Mouse (Mus musculus): ENCODE data around the gene Hoxa9. TPM values are rescaled to one million over a fixed set of nuclear protein-coding genes. Genes with fewer than 3 reads are reported as not detected.

Hoxa9 gene
- polyA plus RNA-seq, 1 experiment from 2014 or later: 57.3 TPM

GRCm38 (mm10) chr6:52253511-52254500, 22.9 kb upstream of the Hoxa9 start:
- peaks cover 44% of the 10 kb centered on the region for H3K27me3 ChIP-seq (ENCODE audit: insufficient read depth, low read length)
- H3K4me3 ChIP-seq (replicated peaks; ENCODE audit: low read depth, low read length): peak overlapping the region; percentile 20
- H3K4me1 ChIP-seq (replicated peaks; ENCODE audit: insufficient read depth, low read length): peaks cover 14% of the 10 kb centered on the region
- H3K36me3 ChIP-seq (ENCODE audit: insufficient read depth, low read length): no peaks in the 10 kb centered on the region
- no peaks in the 10 kb centered on the region for H3K9me3 ChIP-seq (replicated peaks; ENCODE audit: low read length)
- ATAC-seq (replicated peaks; ENCODE audit: low FRiP score, low read depth) (no peak), DNase-seq (ENCODE audit: low spot score) (peak; percentile 44)
- H3K4me2 ChIP-seq (ENCODE audit: low read length): peak overlapping the region; percentile 43
- H3K27ac ChIP-seq: no peak overlapping the region
- no peak for TF ChIP-seq CTCF (IDR thresholded peaks at IDR 0.05; ENCODE audit: low read depth)
- H3K9ac ChIP-seq (ENCODE audit: low read depth, low read length): no peak overlapping the region
- 6% methylated on average over 59 of the region's 59 CpGs for WGBS

- no peak for TF ChIP-seq CTCF (IDR thresholded peaks at IDR 0.05; ENCODE audit: low read depth)
- peak overlapping the region; percentile 20 for H3K4me3 ChIP-seq (replicated peaks; ENCODE audit: low read depth, low read length)
- no peak overlapping the region for H3K27ac ChIP-seq
- peaks cover 36% of the 10 kb centered on the region for H3K27me3 ChIP-seq (ENCODE audit: insufficient read depth, low read length)
- ATAC-seq (replicated peaks; ENCODE audit: low FRiP score, low read depth): 0 out of 2 replicates have a peak, but pooled peaks have one; percentile 21
- peaks cover 19% of the 10 kb centered on the region for H3K4me1 ChIP-seq (replicated peaks; ENCODE audit: insufficient read depth, low read length)
- DNase-seq (ENCODE audit: low spot score): no peak
- H3K9ac ChIP-seq (ENCODE audit: low read depth, low read length): no peak overlapping the region
- no peaks in the 10 kb centered on the region for H3K9me3 ChIP-seq (replicated peaks; ENCODE audit: low read length)
- 20% methylated on average over 35 of the region's 35 CpGs for WGBS
- no peaks in the 10 kb centered on the region for H3K36me3 ChIP-seq (ENCODE audit: insufficient read depth, low read length)
- H3K4me2 ChIP-seq (ENCODE audit: low read length): peak overlapping the region; percentile 43
These were observed 22.0 kb upstream of the Hoxa9 start for GRCm38 (mm10) chr6:52252775-52253376.

- ATAC-seq (replicated peaks; ENCODE audit: low FRiP score, low read depth) (no peak), DNase-seq (ENCODE audit: low spot score) (no peak)
- Histone ChIP-seq H3K9ac (ENCODE audit: low read depth, low read length) (no peak overlapping the region), H3K4me2 (ENCODE audit: low read length) (no peak overlapping the region; the same call in 1 of the 2 replicates), H3K9me3 (replicated peaks; ENCODE audit: low read length) (no peaks in the 10 kb centered on the region), H3K4me3 (replicated peaks; ENCODE audit: low read depth, low read length) (no peak overlapping the region), H3K27me3 (ENCODE audit: insufficient read depth, low read length) (peaks cover 36% of the 10 kb centered on the region), H3K27ac (no peak overlapping the region), H3K4me1 (replicated peaks; ENCODE audit: insufficient read depth, low read length) (peaks cover 22% of the 10 kb centered on the region), H3K36me3 (ENCODE audit: insufficient read depth, low read length) (no peaks in the 10 kb centered on the region)
- TF ChIP-seq CTCF (IDR thresholded peaks at IDR 0.05; ENCODE audit: low read depth): no peak
- 49% methylated on average over 24 of the region's 24 CpGs for WGBS
These were observed 21.3 kb upstream of the Hoxa9 start for GRCm38 (mm10) chr6:52252016-52252774.

GRCm38 (mm10) chr6:52251177-52251879, 20.4 kb upstream of the Hoxa9 start:
- no peak overlapping the region for H3K4me3 ChIP-seq (replicated peaks; ENCODE audit: low read depth, low read length)
- no peak overlapping the region for H3K9ac ChIP-seq (ENCODE audit: low read depth, low read length)
- DNase-seq (ENCODE audit: low spot score) (no peak), ATAC-seq (replicated peaks; ENCODE audit: low FRiP score, low read depth) (no peak)
- no peak overlapping the region for H3K4me2 ChIP-seq (ENCODE audit: low read length)
- no peak overlapping the region for H3K27ac ChIP-seq
- H3K9me3 ChIP-seq (replicated peaks; ENCODE audit: low read length): no peaks in the 10 kb centered on the region
- H3K27me3 ChIP-seq (ENCODE audit: insufficient read depth, low read length): peaks cover 36% of the 10 kb centered on the region
- TF ChIP-seq CTCF (IDR thresholded peaks at IDR 0.05; ENCODE audit: low read depth): no peak
- H3K4me1 ChIP-seq (replicated peaks; ENCODE audit: insufficient read depth, low read length): peaks cover 22% of the 10 kb centered on the region
- no peaks in the 10 kb centered on the region for H3K36me3 ChIP-seq (ENCODE audit: insufficient read depth, low read length)
- WGBS: 59% methylated on average over 7 of the region's 7 CpGs

- peak overlapping the region; percentile 72; the same call in 1 of the 2 replicates for H3K4me3 ChIP-seq (replicated peaks; ENCODE audit: low read depth, low read length)
- H3K27me3 ChIP-seq (ENCODE audit: insufficient read depth, low read length): peaks cover 26% of the 10 kb centered on the region
- peaks cover 22% of the 10 kb centered on the region for H3K4me1 ChIP-seq (replicated peaks; ENCODE audit: insufficient read depth, low read length)
- no peak for ATAC-seq (replicated peaks; ENCODE audit: low FRiP score, low read depth)
- 39% methylated on average over 4 of the region's 4 CpGs for WGBS
- H3K4me2 ChIP-seq (ENCODE audit: low read length): peak overlapping the region; percentile 90
- no peaks in the 10 kb centered on the region for H3K36me3 ChIP-seq (ENCODE audit: insufficient read depth, low read length)
- peak overlapping the region; percentile 52; the same call in 1 of the 2 replicates for H3K9ac ChIP-seq (ENCODE audit: low read depth, low read length)
- H3K9me3 ChIP-seq (replicated peaks; ENCODE audit: low read length): no peaks in the 10 kb centered on the region
- no peak for TF ChIP-seq CTCF (IDR thresholded peaks at IDR 0.05; ENCODE audit: low read depth)
- peak overlapping the region; percentile 78; the same call in 1 of the 2 replicates for H3K27ac ChIP-seq
- no peak for DNase-seq (ENCODE audit: low spot score)
These were observed 18.9 kb upstream of the Hoxa9 start for GRCm38 (mm10) chr6:52249826-52250225.
